Mouse (Mus musculus) gastrocnemius, adult 8-10 months (tissue): Measurements from ENCODE around the gene Olfr524. TPM values are rescaled to one million over a fixed set of nuclear protein-coding genes. Genes with fewer than 3 reads are reported as not detected.

Source experiments
- DNase-seq, 2 experiments: peaks; one replicate each; pipeline ENCODE4 v3.0.0; 2022; ENCODE audit warnings: low spot score in 2 of 2
- total RNA-seq, 4 experiments: library from RNA; stranded (reverse); gene quantifications; 2 replicates each; pipeline ENCODE4 v1.2.4; 2022

Olfr524 gene
- total RNA-seq, 4 experiments from 2014 or later: not detected

DNA sequence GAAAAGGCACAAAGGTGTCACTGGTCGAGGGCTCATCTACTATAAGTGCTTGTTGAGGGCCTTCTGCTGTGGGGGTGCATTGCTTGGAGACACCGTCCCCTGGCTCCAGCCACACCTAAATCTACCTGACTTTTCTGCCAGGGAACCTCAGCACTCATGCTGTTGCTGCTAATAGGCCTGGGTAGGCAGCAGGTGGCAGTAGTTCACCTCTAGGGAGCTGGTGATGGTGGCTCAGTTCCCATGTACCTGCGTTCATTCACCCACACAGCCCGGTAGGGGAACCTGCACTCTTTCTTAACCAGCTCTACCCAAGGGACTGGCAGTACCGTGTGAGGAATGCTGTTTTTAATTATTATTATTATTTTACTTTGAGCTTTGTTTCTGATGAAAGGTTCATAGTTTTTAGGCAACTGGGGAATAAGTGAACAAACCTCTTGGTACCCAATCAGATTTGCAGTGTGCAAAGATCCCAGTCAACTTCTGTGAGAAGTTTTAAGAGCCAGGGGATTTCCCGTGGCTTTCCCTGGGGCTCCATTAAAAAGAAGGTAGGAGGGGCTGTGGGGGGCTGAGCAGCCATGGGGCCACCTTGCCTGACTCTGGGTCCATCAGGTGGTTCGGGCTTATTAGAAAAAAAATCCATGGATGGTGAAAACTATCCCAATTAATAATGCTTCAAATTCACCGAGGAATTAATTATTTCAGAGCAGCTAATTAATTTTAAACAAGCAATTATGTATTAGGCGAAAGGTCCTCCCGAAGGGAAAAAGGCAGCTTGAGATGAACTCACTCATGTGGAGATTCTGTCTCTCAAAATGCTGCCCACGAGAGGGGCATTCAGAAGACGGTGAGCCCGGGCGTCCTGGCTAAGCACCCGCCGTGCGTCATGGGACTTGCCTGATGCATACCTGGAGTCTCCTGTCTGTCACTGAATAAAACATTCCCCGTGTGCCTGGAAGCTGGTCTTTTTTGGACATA, 18.8 kb downstream of the Olfr524 start:
- no peak for DNase-seq

DNA sequence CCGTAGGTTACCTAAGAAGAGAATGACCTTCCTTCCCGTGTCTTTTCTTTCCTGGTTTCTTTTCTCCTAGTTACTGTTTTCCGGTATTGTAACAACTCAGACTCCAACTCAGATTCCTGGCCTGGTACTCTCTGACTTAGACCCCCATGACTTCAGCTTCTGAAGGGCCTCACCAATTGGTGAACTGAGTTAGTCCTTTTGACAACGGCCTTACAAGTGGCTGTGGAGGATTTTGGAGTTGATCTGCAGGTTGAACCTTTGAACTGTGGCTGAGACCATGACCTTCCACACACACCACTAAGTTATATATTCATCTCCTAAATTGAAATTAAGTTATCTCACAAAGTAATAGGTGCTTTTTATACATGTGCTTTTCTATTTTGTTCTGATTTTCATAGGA, 21.6 kb downstream of the Olfr524 start:
- no peak for DNase-seq

DNA sequence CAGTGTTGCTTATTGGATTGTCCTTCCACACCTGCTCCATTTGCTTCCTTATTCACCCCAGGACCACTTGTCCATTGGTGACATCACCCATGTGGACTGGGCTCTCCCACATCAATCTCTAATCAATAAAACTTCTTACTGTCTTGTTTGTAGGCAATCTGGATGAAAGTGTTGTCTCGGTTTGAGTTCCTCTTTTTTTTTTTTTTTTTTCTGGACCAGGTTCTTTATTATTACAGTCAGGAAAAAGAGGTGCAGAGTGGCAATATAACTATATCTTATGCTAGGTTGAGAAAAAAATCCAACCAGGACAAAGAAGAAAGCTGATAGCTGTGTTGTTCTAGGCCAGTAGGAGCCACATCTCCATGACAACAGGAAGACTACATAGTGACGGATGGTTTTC, 25.1 kb downstream of the Olfr524 start:
- no peak for DNase-seq

DNA sequence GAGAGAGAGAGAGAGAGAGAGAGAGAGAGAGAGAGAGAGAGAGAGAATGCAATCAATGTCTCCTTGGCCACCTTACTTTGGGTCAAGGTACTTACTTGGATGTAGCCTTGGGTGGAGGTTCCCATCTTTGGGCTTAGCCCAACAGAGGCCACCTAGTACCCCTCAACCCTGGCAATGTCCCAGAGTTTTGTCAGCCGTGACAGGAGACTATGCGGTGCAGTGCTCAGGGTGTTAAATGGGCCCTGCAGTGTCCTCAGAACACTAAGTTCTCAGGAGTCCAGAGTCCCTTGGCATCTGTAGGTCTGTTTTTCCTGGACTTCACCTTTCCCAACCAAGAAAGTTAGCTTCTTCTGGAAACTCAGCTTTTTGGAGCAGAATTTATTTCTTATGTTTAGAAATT, 26.6 kb downstream of the Olfr524 start:
- no peak for DNase-seq

DNA sequence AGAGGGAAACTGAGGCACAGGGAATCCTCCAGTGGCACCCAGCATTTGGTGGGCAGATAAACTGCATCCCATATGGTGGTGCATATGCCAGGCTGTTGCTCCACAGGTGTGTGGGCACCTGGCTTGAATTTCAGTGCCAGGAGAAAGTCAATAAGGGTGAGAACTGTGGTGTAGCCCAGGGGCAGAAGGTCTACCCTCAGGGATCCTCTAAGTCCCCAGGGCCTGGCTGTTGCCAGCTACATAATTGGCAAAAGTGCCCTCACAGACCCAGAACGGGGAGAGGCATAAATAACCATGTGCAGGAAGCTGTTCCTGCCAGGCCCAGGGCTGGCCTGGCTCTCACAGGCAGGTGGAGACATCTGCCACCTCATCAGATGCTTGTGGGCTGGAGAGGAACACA, 32.8 kb downstream of the Olfr524 start, which contains the start of gene Olfr523:
Gene Olfr523, plus strand, starts transcription at position 282 of the 400 bp plus-strand sequence.
- DNase-seq: no peak

DNA sequence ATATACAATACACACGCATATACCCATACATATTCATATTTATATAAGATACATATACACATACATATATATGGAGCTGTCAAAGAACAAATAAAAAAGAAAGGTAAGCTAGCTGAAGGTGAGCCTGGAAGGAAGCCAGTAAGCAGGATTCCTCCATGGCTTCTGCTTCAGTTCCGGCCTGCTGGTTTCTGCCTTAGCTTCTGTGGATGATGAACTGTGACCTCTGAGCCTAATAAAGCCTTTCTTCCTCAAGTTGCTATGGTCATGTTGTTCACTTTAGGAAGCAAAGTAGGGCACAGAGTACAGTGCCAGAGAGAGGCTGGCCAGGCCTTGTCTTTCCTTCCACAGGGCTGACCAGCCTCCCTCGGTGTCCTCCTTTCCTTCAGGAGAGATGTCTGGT, 34.9 kb downstream of the Olfr524 start:
- no peak for DNase-seq

DNA sequence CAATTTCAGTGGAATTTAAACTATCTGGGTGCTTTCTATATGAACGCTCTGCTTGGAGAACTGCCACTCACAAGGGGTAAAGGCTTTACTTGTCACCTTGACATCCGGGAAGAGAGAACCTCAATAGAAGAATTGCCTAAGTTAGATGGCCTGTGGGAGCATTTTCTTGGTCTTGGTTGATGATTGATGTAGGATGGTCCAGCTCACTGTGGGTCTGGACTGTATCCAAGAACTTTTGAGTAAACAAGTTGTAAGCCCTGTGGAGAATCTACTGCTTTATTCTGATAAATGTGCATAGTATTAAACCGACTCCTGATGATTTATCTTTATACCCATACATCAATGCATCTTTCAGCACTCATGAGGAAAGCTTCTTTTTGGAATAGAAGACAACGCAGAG, 36.4 kb downstream of the Olfr524 start:
- DNase-seq: no peak

DNA sequence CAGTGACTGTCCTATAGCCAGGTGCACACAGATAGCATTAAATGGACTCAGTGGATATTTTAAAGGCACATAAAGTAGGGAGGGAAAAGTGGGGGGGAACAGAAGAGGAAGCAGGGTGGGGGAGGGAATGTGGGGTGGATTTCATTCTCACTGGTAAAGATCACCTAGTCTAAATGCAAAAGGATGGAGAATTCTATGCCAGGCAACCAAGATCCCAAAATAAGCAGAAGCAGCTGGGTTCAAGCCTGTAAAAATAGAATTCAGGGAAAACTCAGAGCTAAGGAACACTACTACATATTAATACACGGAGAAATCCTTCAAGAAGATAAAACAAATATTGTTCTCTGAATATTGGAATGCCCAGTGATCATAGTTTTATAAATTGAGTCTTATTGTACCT, 37.8 kb downstream of the Olfr524 start:
- no peak for DNase-seq

DNA sequence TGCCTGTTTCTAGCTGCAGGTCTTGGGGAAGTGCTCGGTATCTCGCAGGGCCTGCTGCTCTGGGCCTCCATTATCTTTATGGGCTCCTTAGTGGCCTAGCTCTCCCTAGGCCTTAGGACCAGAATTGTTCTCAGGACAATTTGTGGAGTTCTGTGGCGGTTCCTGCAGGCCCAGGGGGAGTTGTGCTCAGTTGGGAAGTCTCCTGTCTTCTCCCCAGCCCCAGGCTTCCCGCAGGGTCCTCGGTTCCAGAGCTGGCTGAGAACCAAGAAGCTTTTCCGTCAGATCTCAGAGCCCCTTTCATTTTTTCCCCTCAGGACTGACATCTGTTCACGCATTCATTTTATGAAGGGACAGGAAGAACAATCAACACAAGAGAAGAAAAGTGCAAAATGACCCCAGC, 41.1 kb downstream of the Olfr524 start, which contains the start of gene Olfr522:
Gene Olfr522, minus strand, starts transcription at position 101 of the 400 bp plus-strand sequence.
- no peak for DNase-seq

DNA sequence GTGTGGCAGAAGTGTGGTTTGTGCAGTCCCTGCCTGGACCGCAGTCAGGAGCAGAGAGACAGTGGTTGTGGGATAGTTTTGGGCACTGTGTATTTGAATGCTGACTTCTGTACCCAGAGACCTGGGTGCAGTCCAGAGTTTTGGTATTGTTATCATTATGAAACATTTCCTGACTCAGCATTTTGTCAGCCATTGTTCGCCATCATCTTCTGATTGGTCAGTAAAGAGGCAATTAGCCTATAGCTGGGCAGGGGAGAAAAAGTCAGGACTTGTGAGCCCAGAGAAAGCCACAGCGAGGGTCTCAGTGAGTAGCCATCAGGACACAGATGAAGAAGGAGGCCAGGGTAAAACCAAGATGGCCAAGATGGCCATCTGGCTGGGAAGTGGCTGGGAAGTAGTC, 45.4 kb downstream of the Olfr524 start:
- no peak for DNase-seq

DNA sequence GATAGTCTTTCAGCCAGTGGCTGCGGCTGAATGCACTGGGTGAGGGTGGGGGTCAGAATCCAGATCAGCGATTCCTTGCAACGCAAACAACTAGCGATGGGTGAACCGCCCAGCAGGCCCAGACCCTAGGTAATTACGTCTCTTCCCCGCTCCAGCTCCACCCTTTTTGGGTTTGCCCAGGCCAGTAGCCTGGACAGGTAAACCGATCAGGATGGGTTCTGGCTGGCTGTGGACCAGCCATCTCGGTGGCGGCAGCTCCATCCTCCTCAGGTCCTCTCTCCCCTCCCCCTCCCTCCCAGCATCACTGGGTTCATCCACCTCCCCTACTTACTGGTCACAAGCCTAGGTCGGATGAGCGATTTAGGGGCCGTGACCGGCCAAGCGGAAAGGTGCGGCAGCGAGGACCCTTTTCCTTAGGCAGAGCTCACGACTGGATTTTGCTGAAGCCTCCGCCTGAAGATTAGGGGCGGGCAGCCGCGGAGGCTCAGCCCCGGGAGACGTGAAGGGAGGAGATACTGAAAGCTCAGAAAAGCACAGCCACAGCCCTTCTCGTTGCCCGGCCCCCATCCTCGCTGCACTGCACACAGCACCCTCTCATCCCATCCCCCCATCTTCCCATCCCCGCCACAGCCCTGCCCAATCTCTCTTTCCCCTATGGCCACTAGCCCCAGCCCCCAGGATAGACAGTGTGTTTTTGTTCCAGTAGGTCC, 51.4 kb downstream of the Olfr524 start, which contains the start of gene Sprn:
Gene Sprn, minus strand, starts transcription at position 660 of the 710 bp plus-strand sequence.
- DNase-seq: no peak

DNA sequence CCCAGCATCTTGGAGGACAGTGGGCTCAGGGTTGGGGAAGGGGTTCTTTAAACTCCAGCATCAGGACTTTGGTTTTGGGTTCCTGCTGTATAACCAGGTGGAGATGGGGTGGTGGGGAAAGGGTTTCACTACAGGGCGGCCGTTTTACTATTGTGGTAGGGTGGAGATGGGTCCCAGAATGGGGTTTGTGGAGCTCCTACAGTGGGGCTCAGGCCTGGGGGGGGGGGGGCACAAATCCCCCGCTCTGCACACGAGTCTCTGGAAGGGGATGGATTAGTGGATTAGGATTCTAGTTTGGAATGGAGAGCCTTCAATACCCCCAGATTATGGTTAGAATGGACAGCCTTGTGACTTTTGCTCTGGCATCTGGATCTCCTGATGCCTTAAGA, 51.9 kb downstream of the Olfr524 start:
- no peak for DNase-seq

DNA sequence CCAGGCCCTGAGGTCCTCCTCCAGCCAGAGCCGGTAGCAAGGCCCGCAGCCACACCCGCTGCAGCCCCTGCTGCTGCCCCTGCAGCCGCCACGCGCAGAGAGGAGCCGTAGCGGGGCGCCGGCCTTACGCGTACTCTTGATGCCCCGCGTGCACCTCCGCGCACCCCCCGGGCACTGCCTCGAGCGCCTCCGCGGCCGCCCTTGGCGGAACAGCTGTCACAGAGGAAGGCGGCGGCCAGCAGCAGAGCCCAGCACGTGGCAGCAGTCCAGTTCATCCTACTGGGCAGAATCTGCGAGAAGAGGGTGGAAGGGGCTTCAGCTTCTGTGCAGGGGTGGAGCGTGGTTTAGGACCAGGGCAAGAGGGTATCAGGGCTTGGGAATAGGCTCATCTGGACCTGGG, 52.4 kb downstream of the Olfr524 start:
- no peak for DNase-seq

Other genes starting within 250 kb of the Olfr524 start
- not detected for gene 6430531B16Rik, start 227.2 kb downstream of the Olfr524 start, total RNA-seq
- gene Adam8, start 213.4 kb downstream of the Olfr524 start, total RNA-seq: under 1 TPM in 3 of 4 experiments, not detected in 1; 0.22 to 0.54 (median 0.39) TPM
- gene Zfp511, start 169.6 kb downstream of the Olfr524 start, total RNA-seq: 10 to 100 TPM in 1 of 4 experiments, 1 to 10 TPM in 3; 6.1 to 11.2 (median 8.4) TPM
- gene Tubgcp2, start 169.3 kb downstream of the Olfr524 start, total RNA-seq: 10 to 100 TPM; 19.9 to 22.3 (median 20.9) TPM
- not detected for gene Msx3, start 156.9 kb downstream of the Olfr524 start, total RNA-seq
- gene Caly, start 123.4 kb downstream of the Olfr524 start, total RNA-seq: under 1 TPM; 0.29 to 0.78 (median 0.47) TPM
- gene Prap1, start 112.6 kb downstream of the Olfr524 start, total RNA-seq: not detected
- gene Fuom, start 103.5 kb downstream of the Olfr524 start, total RNA-seq: 10 to 100 TPM; 28.9 to 41.2 (median 36.3) TPM
- 1 to 10 TPM; 1.5 to 4.3 (median 4.1) TPM for gene Paox, start 90.2 kb downstream of the Olfr524 start, total RNA-seq
- gene Echs1, start 89.5 kb downstream of the Olfr524 start, total RNA-seq: 100 to 1,000 TPM; 113 to 159 (median 136) TPM
- gene Mtg1, start 68.4 kb downstream of the Olfr524 start, total RNA-seq: 10 to 100 TPM; 24.2 to 28.0 (median 25.1) TPM
- gene Sprn, start 51.1 kb downstream of the Olfr524 start, total RNA-seq: under 1 TPM; 0.07 to 0.22 (median 0.16) TPM
- not detected for gene Olfr522, start 41.2 kb downstream of the Olfr524 start, total RNA-seq
- gene Olfr523, start 32.7 kb downstream of the Olfr524 start, total RNA-seq: not detected
- not detected for gene Cd163l1, start 12.3 kb upstream of the Olfr524 start, total RNA-seq
- gene 5830411N06Rik, start 41.3 kb upstream of the Olfr524 start, total RNA-seq: not detected
- not detected for gene Olfr525, start 114.9 kb upstream of the Olfr524 start, total RNA-seq
- not detected for gene Olfr527, start 128.1 kb upstream of the Olfr524 start, total RNA-seq
- not detected for gene Olfr60, start 155.7 kb upstream of the Olfr524 start, total RNA-seq
- gene Olfr530, start 170.4 kb upstream of the Olfr524 start, total RNA-seq: not detected
- not detected for gene Olfr531, start 197.0 kb upstream of the Olfr524 start, total RNA-seq
- not detected for gene Olfr532, start 215.7 kb upstream of the Olfr524 start, total RNA-seq